Mouse (Mus musculus): Measurements from ENCODE around the gene Tubb4b.

- TF ChIP-seq CTCF (IDR thresholded peaks at IDR 0.05; ENCODE audit: low read depth) (no peak), EP300 (IDR thresholded peaks at IDR 0.05; ENCODE audit: low read depth) (no peak)
These were observed 51.9 kb downstream of the Tubb4b start for GRCm38 (mm10) chr2:25172629-25173028.
